Comparison of ENCODE assay signal across 18 mouse cellular contexts in the genomic region with DNA sequence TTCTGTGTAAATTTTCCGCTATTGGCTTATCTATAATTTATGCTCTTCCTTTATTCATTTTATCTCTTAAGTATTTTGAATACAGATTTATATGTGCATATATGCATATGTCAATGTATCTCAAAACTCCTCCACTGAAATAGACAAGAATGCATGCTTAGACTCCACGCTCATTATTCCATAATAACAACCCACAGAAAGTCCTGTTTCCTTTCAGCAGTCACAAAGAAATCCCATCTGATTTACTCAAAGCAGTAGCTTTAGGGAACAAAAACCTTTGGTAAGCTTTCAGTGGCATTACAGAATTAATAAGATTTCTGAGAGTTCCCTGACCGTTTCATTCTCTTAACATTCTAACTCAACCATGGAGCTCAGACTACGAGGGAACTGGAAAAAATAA.
DNase-seq lines count a peak whose midpoint lies in the region; ATAC-seq and TF ChIP-seq lines count a peak whose summit lies in the region.
"Had no signal": no experiment of that assay in that cellular context is flagged by ENCODE, and none has a peak within 500 bp of the region (broad histone marks: within the 10 kb centered on the region; RNA-seq: fewer than 3 reads in every experiment).

No protein-coding gene starts in this region.

- no peak for DNase-seq in midbrain, postnatal 0 days (ENCODE audit: low spot score)
- peak; percentile 43 for DNase-seq in midbrain, embryonic 14.5 days
- no peak for DNase-seq in right cerebral cortex, postnatal 36 days (ENCODE audit: low spot score in 2 of 2)
- DNase-seq: adrenal gland, adult 2 months; adrenal gland, postnatal 10 days; adrenal gland, postnatal 25 days; cerebellum, adult 11-12 months; cerebellum, adult 2 months; cerebellum, adult 9-10 months; cerebellum, postnatal 10 days; cerebellum, postnatal 25 days; forebrain, postnatal 0 days had no signal

- ATAC-seq in midbrain, embryonic 12.5 days (ENCODE audit: low FRiP score, low read depth): peak; percentile 67
- no peak for ATAC-seq in midbrain, postnatal 0 days (ENCODE audit: low FRiP score)
- ATAC-seq in midbrain, embryonic 14.5 days (ENCODE audit: low FRiP score, low TSS enrichment): no peak
- no peak for ATAC-seq in midbrain, embryonic 16.5 days
- ATAC-seq: forebrain, embryonic 14.5 days; forebrain, postnatal 0 days had no signal

- no peak for TF ChIP-seq CTCF in midbrain, postnatal 0 days (IDR thresholded peaks at IDR 0.05)

- no peak overlapping the region for H3K4me3 ChIP-seq in midbrain, embryonic 12.5 days
- H3K4me3 ChIP-seq in midbrain, postnatal 0 days (ENCODE audit: low read depth, low read length): no peak overlapping the region
- no peak overlapping the region for H3K4me3 ChIP-seq in midbrain, embryonic 14.5 days (replicated peaks; ENCODE audit: low read depth, low read length)
- no peak overlapping the region for H3K4me3 ChIP-seq in midbrain, embryonic 16.5 days (ENCODE audit: low read depth, low read length)
- H3K4me3 ChIP-seq: embryonic facial prominence, embryonic 10.5 days; embryonic facial prominence, embryonic 12.5 days; forebrain, embryonic 12.5 days had no signal

- H3K4me1 ChIP-seq in midbrain, embryonic 12.5 days: no peaks in the 10 kb centered on the region
- no peaks in the 10 kb centered on the region for H3K4me1 ChIP-seq in midbrain, postnatal 0 days (ENCODE audit: insufficient read depth, low read length)
- no peaks in the 10 kb centered on the region; the same call in 1 of the 2 replicates for H3K4me1 ChIP-seq in midbrain, embryonic 14.5 days (ENCODE audit: control insufficient read depth, insufficient read depth, low read length)
- H3K4me1 ChIP-seq in midbrain, embryonic 16.5 days (ENCODE audit: control insufficient read depth, insufficient read depth, low read length): 0 out of 2 replicates have a peak, but pooled peaks cover 2% of the 10 kb centered on the region
- H3K4me1 ChIP-seq: embryonic facial prominence, embryonic 10.5 days; embryonic facial prominence, embryonic 12.5 days; forebrain, embryonic 12.5 days had no signal

- no peak overlapping the region for H3K27ac ChIP-seq in midbrain, embryonic 12.5 days (replicated peaks)
- no peak overlapping the region for H3K27ac ChIP-seq in midbrain, postnatal 0 days (ENCODE audit: low read depth, low read length)
- H3K27ac ChIP-seq in midbrain, embryonic 14.5 days (replicated peaks; ENCODE audit: low read depth, low read length): no peak overlapping the region
- H3K27ac ChIP-seq in midbrain, embryonic 16.5 days (ENCODE audit: low read length): no peak overlapping the region
- H3K27ac ChIP-seq: embryonic facial prominence, embryonic 10.5 days; embryonic facial prominence, embryonic 12.5 days; forebrain, embryonic 12.5 days had no signal

- H3K36me3 ChIP-seq in midbrain, embryonic 12.5 days: no peaks in the 10 kb centered on the region
- no peaks in the 10 kb centered on the region for H3K36me3 ChIP-seq in midbrain, postnatal 0 days (ENCODE audit: insufficient read depth, low read length)
- no peaks in the 10 kb centered on the region for H3K36me3 ChIP-seq in midbrain, embryonic 14.5 days (ENCODE audit: control insufficient read depth, insufficient read depth, low read length)
- no peaks in the 10 kb centered on the region for H3K36me3 ChIP-seq in midbrain, embryonic 16.5 days (ENCODE audit: control insufficient read depth, insufficient read depth, low read length)
- H3K36me3 ChIP-seq: embryonic facial prominence, embryonic 10.5 days; embryonic facial prominence, embryonic 12.5 days; forebrain, embryonic 12.5 days had no signal

- WGBS in midbrain, embryonic 12.5 days: 31% methylated on average over 4 of the region's 4 CpGs
- WGBS in midbrain, postnatal 0 days: 19% methylated on average over 4 of the region's 4 CpGs
- WGBS in midbrain, embryonic 14.5 days: 16% methylated on average over 4 of the region's 4 CpGs
- 15% methylated on average over 4 of the region's 4 CpGs for WGBS in midbrain, embryonic 16.5 days

- no peak overlapping the region for H3K4me2 ChIP-seq in midbrain, embryonic 12.5 days (replicated peaks)
- no peak overlapping the region for H3K4me2 ChIP-seq in midbrain, postnatal 0 days (ENCODE audit: low read depth, low read length, poor library complexity, severe bottlenecking)
- no peak overlapping the region for H3K4me2 ChIP-seq in midbrain, embryonic 14.5 days (ENCODE audit: low read length)
- no peak overlapping the region for H3K4me2 ChIP-seq in midbrain, embryonic 16.5 days (ENCODE audit: low read length)
- H3K4me2 ChIP-seq: embryonic facial prominence, embryonic 12.5 days; forebrain, embryonic 12.5 days had no signal

- no peaks in the 10 kb centered on the region for H3K9me3 ChIP-seq in midbrain, embryonic 12.5 days
- no peaks in the 10 kb centered on the region for H3K9me3 ChIP-seq in midbrain, postnatal 0 days (ENCODE audit: low read length)
- H3K9me3 ChIP-seq in midbrain, embryonic 14.5 days (ENCODE audit: control insufficient read depth, low read length): no peaks in the 10 kb centered on the region
- H3K9me3 ChIP-seq in midbrain, embryonic 16.5 days (replicated peaks; ENCODE audit: control insufficient read depth, low read length, poor library complexity, severe bottlenecking): no peaks in the 10 kb centered on the region
- H3K9me3 ChIP-seq: embryonic facial prominence, embryonic 10.5 days; embryonic facial prominence, embryonic 12.5 days; forebrain, embryonic 12.5 days had no signal

- H3K27me3 ChIP-seq in midbrain, embryonic 12.5 days: no peaks in the 10 kb centered on the region
- no peaks in the 10 kb centered on the region for H3K27me3 ChIP-seq in midbrain, postnatal 0 days (ENCODE audit: insufficient read depth, low read length)
- no peaks in the 10 kb centered on the region for H3K27me3 ChIP-seq in midbrain, embryonic 14.5 days (ENCODE audit: control insufficient read depth, insufficient read depth, low read length)
- no peaks in the 10 kb centered on the region for H3K27me3 ChIP-seq in midbrain, embryonic 16.5 days (ENCODE audit: control insufficient read depth, insufficient read depth, low read depth, low read length)
- H3K27me3 ChIP-seq: embryonic facial prominence, embryonic 12.5 days; forebrain, embryonic 12.5 days had no signal

- H3K9ac ChIP-seq in midbrain, embryonic 12.5 days (replicated peaks): no peak overlapping the region
- H3K9ac ChIP-seq in midbrain, postnatal 0 days (replicated peaks; ENCODE audit: low read length, poor library complexity, severe bottlenecking): no peak overlapping the region
- H3K9ac ChIP-seq in midbrain, embryonic 14.5 days (replicated peaks; ENCODE audit: low read length): no peak overlapping the region
- H3K9ac ChIP-seq in midbrain, embryonic 16.5 days (ENCODE audit: low read depth, low read length): no peak overlapping the region
- H3K9ac ChIP-seq: embryonic facial prominence, embryonic 12.5 days; forebrain, embryonic 12.5 days; forebrain, postnatal 0 days had no signal
